Mouse (Mus musculus) ovary, postnatal 10 days (tissue): ENCODE results near the gene Usp32.
A peak's percentile ranks its signal among the peaks of the same experiment; 100 is the strongest.

Experiments used
- DNase-seq: peaks from one replicate; pipeline ENCODE4 v3.0.0; 2022; ENCODE audit warnings: low spot score

The Usp32 gene

DNA sequence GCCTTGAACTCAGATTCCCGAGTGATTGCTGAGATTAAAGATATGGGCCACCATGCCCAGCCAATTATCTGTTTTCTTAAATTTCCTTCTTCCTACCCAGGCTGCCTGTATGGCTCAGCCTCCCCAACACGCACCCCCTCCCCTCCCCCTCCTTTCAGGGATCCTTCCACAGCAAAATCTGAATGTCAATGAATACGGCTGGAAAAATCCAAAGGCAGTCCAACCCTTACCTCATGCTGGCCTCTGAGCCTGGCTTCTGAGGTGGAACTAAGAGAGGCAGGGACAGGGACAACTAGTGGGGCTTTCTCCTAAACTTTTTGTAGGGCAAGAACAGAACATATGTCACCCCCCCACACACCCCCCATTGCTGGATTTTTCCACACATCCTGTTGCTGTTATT lies 191.8 kb downstream of the Usp32 start:
- no peak for DNase-seq

- no peak for DNase-seq
Observed at GRCm38 (mm10) chr11:84947206-84947605, 192.8 kb downstream of the Usp32 start.

DNA sequence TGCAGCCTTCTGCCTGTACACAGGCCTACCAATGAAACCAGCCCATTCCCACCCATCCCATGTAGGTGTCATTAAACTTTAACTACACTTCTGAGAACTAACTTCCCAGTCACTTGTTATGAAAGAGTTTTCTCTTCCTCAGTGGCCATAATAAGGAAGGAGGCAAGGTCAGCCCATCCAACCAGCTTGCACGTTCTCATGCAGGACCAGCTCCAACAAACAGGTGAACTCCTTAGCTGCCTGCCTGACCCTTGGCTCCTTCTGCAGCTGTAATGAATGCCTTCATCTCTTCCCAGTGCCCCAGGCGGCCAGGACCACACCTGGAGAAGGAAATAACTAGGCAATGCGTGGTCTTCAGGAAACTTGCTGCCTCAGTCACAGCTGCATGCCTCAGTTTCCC lies 194.1 kb downstream of the Usp32 start:
- DNase-seq: no peak

DNA sequence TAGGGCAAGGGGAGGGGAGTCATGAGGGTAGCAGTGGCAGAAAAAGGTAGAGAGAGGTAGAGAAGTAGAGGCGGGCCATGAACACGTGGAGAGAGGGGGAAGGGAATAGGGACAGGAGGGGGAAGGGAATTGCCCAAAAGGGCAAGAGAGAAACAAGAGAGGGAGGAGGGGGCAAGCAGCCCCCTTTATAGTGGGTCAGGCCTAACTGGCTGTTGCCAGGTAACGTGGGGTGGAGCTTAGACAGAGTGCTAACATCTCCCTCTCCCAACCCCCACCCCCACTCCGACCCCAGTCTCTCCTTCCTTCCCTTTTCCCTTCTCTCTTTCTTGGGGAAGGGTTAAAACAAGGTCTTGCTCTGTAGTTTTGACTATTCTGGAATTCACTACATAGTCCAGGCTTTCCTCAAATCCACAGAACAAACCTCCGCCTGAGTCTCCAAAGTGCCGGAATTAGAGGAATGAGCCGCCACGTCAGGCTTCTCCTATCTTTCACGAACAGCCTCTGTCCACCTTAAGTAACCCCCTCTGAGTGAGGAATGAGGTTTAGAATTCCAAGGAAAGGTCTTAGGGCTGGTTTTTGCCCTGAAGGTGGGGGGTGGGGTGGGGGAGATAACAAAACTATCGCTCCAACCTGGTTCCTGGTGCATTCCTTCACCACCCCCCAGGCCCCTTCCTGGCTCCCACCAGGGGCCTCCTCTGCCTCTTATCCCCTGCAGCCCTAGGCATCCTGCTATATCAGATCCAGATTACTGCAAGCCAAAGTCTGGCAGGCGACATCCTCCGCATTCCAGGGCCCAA lies 195.1 kb downstream of the Usp32 start:
- DNase-seq: no peak

DNA sequence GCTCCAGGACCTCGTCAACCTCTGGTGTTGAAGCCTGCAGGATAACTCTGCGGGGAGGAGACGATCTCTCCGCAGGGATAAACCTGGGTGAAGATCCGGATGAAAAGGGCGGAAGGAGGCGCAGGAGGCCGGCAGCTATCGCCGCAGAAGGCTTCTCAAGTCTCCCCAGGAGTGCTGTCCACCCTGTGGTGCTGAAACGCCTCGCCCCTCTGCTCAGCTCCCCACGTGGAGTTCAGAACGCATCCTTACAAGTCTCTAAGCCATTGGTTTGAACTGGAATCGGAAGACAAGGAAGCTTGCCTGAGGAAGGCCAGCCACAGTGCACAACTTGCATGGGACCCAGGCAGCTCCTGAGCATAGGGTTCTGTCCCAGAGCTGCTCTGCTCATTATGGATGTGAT lies 196.0 kb downstream of the Usp32 start:
- peak; percentile 35 for DNase-seq

- no peak for DNase-seq
Observed at GRCm38 (mm10) chr11:84940140-84940539, 199.8 kb downstream of the Usp32 start.

GRCm38 (mm10) chr11:84939508-84940053 lies 200.4 kb downstream of the Usp32 start:
- no peak for DNase-seq
